Mouse (Mus musculus) lung, adult 2 months (tissue): ENCODE measurements around the gene Gsdma3. TPM values are rescaled to one million over a fixed set of nuclear protein-coding genes. Genes with fewer than 3 reads are reported as not detected.

Source experiments
- DNase-seq: peaks from one replicate; pipeline ENCODE4 v3.0.0; 2022
- H3K4me1 ChIP-seq: fragments of 200-500 bp; 2 replicates; pipeline ENCODE4 v1.6.1; 2011; ENCODE audit warnings: low read length; ENCODE audit not compliant: control insufficient read depth, insufficient read depth
- H3K4me3 ChIP-seq: fragments of 200-500 bp; replicated peaks from 2 replicates; pipeline ENCODE3; 2011; ENCODE audit warnings: low read depth, mild to moderate bottlenecking, control low read depth, low read length; ENCODE audit errors: extremely low read depth
- CTCF ChIP-seq: fragments of 200-500 bp; IDR thresholded peaks from 2 replicates; pipeline ENCODE4 v1.5.1; 2011; ENCODE audit warnings: mild to moderate bottlenecking, low read length, control low read depth; ENCODE audit not compliant: insufficient read depth
- POLR2A ChIP-seq: fragments of 200-500 bp; IDR thresholded peaks from 2 replicates; pipeline ENCODE4 v1.6.1; 2011; ENCODE audit warnings: low read depth, mild to moderate bottlenecking, control low read depth, low read length, borderline replicate concordance; ENCODE audit errors: extremely low read depth
- whole genome bisulfite sequencing: fragments of 180-500 bp; shearing (Covaris S2); methylation state at CpG from one replicate; pipeline ENCODE4 v1.1.7; 2018; 5-methylcytosine and 5-hydroxymethylcytosine counted together
- polyA plus RNA-seq: library from polyadenylated mRNA; depleted of rRNA; stranded (reverse); fragments of >200 nt; gene quantifications from 2 replicates; pipeline ENCODE4 v1.2.3, GENCODE M21; 2012; rRNA removed

Gsdma3 gene
- polyA plus RNA-seq = not detected in 2 replicates

- TF ChIP-seq POLR2A (no peak), CTCF (no peak)
- WGBS = 90% methylated on average over 10 of the region's 10 CpGs
- no peak for DNase-seq
- Histone ChIP-seq H3K4me3 (no peak within 1 kb of the TSS), H3K4me1 (no peaks in the 10 kb centered on the region)
Measured at GRCm38 (mm10) chr11:98625611-98626410, at the start of gene Gsdma3, which contains the start of gene Gm12355. TSS of gene Gsdma3 (plus strand) at chr11:98626360. TSS of gene Gm12355 (minus strand) at chr11:98625661.

- TF ChIP-seq POLR2A = no peak
- TF ChIP-seq CTCF = no peak
- DNase-seq = no peak
- H3K4me3 ChIP-seq = no peak overlapping the region
- H3K4me1 ChIP-seq = no peaks in the 10 kb centered on the region
- 62% methylated on average over 5 of the region's 5 CpGs for WGBS
Measured at GRCm38 (mm10) chr11:98577776-98578175, 48.4 kb upstream of the Gsdma3 start.

GRCm38 (mm10) chr11:98580301-98581121, 45.6 kb upstream of the Gsdma3 start:
- no peak overlapping the region for H3K4me3 ChIP-seq
- 60% methylated on average over 16 of the region's 16 CpGs for WGBS
- no peak for TF ChIP-seq CTCF
- TF ChIP-seq POLR2A = no peak
- no peaks in the 10 kb centered on the region for H3K4me1 ChIP-seq
- DNase-seq = no peak

DNA sequence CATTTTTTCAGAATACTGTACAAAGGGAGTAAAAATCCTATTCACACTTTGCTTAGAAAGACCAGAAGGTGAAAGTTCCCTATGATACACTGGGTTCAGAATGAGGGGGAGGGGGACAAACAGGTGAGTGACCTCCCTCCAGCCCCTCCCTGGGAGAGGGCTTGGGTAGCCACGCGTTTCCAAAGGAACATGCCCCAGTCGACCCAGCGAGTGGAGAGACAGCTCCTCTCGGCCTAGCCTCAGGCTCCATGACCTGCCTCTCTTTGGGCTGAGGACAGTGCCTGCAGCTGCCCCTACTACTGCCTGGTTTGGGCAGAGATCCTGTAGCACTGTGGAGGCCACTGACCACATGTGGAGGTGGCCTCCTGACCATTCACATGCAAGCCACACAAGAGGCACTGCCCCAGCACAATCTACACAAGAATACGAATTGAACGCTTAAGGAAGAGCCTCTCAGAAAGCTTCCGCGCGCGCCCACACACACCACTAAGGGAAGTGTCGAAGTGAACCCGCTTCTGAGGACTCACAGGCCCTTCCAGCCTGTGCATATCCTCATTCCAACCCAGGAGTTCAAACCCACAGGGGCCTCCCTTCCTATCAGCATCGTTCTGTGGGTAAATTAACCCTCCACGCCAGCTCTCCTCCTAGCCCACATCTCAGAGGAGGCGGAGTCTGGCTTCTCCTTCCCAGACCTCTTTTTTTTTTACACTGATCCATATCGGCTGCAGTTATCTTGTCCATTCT, 44.7 kb upstream of the Gsdma3 start:
- DNase-seq = no peak
- no peak for TF ChIP-seq POLR2A
- no peak for TF ChIP-seq CTCF
- no peak overlapping the region for H3K4me3 ChIP-seq
- H3K4me1 ChIP-seq = 0 out of 2 replicates have a peak, but pooled peaks cover 4% of the 10 kb centered on the region
- WGBS = 70% methylated on average over 17 of the region's 17 CpGs

- WGBS = 80% methylated on average over 8 of the region's 8 CpGs
- Histone ChIP-seq H3K4me1 (0 out of 2 replicates have a peak, but pooled peaks cover 5% of the 10 kb centered on the region), H3K4me3 (no peak overlapping the region)
- TF ChIP-seq CTCF = no peak
- no peak for DNase-seq
Measured at GRCm38 (mm10) chr11:98582030-98582388, 44.2 kb upstream of the Gsdma3 start.

DNA sequence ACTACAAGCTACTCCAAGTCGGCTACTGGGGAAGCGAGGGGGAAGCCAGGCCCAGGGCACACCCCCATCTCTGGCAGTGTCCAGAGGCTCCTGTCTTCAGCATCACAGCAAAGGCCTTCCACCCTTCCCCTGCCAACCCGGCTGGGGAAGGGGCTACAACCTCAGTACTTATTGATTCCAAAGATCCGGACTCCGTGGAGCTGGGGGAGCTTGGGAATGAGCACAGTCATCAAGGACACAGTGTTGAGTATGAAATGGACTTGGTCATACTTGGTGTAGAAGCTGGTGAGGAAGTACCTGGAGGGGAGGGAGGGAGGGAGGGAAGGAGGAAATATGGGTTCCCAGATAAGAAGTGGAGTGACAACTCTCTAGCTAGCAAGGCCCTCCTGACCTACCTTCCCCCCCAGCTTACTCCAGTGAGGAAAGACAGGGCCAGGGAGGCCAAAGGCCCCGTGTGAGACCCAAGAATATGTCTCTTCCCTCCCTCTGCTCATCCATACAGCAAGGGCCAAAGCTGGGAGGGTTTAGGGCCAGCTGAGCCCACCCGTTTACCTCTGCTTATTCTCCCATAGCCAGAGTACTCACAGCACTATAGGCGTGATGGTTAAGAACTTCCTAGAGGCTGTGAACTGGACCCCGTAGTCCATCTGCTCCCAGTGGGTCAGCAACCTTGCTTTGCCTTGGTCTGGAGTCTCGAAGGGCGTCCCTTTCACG, 43.5 kb upstream of the Gsdma3 start:
- WGBS = 83% methylated on average over 12 of the region's 12 CpGs
- Histone ChIP-seq H3K4me3 (no peak overlapping the region), H3K4me1 (peaks cover 7% of the 10 kb centered on the region; the same call in 1 of the 2 replicates)
- no peak for DNase-seq
- TF ChIP-seq POLR2A = no peak
- no peak for TF ChIP-seq CTCF

DNA sequence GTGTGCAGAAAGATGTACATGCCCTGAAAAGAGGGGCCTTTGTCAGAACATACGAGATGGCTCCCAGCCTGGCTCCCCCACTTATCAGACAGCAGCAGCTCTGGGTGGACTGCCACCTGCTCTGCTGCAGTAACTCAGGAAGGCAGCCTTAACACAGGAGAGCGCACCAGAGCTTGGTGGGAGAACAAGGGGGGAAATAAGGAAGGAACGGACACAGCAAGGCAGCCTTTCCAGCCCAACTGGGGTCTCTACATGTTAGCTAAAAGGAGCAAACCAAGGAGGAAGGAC, 43.0 kb upstream of the Gsdma3 start:
- TF ChIP-seq CTCF (no peak), POLR2A (no peak)
- peaks cover 8% of the 10 kb centered on the region; the same call in 1 of the 2 replicates for H3K4me1 ChIP-seq
- DNase-seq = no peak
- 96% methylated on average over 3 of the region's 3 CpGs for WGBS
- H3K4me3 ChIP-seq = no peak overlapping the region

GRCm38 (mm10) chr11:98583571-98583970, 42.6 kb upstream of the Gsdma3 start:
- Histone ChIP-seq H3K4me3 (no peak overlapping the region), H3K4me1 (peaks cover 8% of the 10 kb centered on the region; the same call in 1 of the 2 replicates)
- TF ChIP-seq CTCF (no peak), POLR2A (no peak)
- 35% methylated on average over 3 of the region's 3 CpGs for WGBS
- DNase-seq = no peak

DNA sequence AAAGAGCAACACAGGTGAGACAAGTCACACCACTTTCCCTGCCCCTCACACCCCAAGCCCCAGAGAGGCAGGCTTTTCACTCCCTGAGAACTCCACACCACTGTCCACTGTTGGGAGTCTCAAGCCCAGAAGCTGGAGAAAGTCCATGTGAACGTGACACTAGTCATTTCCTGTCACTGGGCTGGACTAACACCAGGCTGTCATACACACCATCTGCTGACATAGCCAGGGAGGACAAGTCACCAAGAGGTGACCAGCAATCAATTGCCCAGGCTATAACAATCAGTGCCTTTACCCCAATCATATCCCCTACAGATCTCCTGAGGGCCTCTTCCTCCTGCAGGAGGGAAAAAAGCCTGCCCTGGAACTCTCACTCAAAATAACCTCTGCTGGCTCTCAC, 42.0 kb upstream of the Gsdma3 start:
- no peak for TF ChIP-seq POLR2A
- TF ChIP-seq CTCF = no peak
- peaks cover 8% of the 10 kb centered on the region; the same call in 1 of the 2 replicates for H3K4me1 ChIP-seq
- 43% methylated on average over 1 of the region's 1 CpGs for WGBS
- no peak for DNase-seq
- H3K4me3 ChIP-seq = no peak overlapping the region
